Mouse (Mus musculus): ENCODE measurements around the gene Ccdc88a. TPM values are rescaled to one million over a fixed set of nuclear protein-coding genes. Genes with fewer than 3 reads are reported as not detected.
"Not testable (repeated sequence)": the region's sequence is repeated elsewhere in the genome, so short reads cannot be mapped to it uniquely, and the experiment has no call there.

Gene Ccdc88a
- total RNA-seq, 4 experiments from 2014 or later = 1.4 to 2.9 (median 1.5) TPM

DNA sequence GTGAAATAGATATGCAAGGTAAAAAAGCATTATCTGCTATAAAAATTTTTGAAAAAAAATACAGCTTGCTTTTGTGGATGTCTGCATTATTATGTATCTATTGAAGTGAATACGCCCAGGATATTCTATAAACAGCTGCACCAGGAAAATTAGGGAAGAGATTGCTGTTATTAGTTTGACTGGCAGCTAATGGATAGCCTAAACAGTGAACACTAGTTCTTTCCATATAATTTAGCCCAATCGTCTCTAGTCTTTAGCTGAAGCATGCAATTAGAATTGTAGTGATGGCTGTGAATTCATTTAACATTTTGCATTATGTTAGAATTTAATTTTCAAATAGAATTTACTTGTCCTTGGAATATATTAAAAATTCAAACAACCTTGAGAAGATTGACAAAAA, 75.3 kb downstream of the Ccdc88a start:
- DNase-seq (ENCODE audit: low spot score in 2 of 2) = no peak

DNA sequence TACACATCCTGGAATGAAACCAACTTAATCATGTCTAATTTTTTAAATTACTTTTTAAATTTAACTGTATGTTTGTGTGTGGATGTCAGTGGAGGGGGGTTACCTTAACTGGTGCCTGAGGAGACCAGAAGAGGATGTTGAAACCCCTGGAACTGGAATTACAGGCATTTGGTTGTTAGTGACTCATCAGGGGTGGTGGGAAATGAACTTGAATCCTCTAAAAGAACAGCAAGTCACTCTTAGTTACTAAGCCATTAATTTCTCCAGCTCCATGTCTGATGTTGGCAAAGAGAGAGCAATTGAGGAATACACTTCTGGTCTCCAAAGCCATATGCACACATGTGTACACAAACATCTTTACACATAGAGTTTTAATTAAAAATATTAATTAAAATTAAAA, 101.2 kb downstream of the Ccdc88a start:
- no peak for DNase-seq (ENCODE audit: low spot score in 2 of 2)

DNA sequence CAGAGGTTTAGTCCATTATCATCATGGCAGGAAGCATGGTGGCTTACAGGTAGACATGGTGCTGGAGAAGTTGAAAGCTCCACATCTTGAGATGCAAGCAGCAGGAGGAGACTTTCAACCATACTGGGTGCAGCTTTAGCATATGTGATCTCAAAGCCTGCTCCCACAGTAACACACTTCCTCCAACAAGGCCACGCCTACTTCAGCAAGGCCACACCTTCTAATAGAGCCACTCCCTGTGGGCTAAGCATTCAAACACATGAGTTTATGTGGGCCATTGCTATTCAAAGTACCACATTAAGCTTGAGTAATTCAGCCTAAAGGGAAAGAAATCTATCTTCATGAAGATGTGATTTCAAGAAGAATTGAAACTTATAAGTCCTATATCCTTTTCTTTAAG, 119.7 kb downstream of the Ccdc88a start:
- no peak for DNase-seq (ENCODE audit: low spot score in 2 of 2)

- no peak for DNase-seq (ENCODE audit: low spot score in 2 of 2)
Observed at GRCm38 (mm10) chr11:29496962-29497361, 123.5 kb downstream of the Ccdc88a start.

- no peak for DNase-seq (ENCODE audit: low spot score in 2 of 2)
Observed at GRCm38 (mm10) chr11:29503948-29504893, 130.8 kb downstream of the Ccdc88a start.

- DNase-seq (ENCODE audit: low spot score in 2 of 2) = no peak
Observed at GRCm38 (mm10) chr11:29504899-29505625, 131.6 kb downstream of the Ccdc88a start.

GRCm38 (mm10) chr11:29509421-29509820, 136.0 kb downstream of the Ccdc88a start:
- DNase-seq (ENCODE audit: low spot score in 2 of 2) = no peak

DNA sequence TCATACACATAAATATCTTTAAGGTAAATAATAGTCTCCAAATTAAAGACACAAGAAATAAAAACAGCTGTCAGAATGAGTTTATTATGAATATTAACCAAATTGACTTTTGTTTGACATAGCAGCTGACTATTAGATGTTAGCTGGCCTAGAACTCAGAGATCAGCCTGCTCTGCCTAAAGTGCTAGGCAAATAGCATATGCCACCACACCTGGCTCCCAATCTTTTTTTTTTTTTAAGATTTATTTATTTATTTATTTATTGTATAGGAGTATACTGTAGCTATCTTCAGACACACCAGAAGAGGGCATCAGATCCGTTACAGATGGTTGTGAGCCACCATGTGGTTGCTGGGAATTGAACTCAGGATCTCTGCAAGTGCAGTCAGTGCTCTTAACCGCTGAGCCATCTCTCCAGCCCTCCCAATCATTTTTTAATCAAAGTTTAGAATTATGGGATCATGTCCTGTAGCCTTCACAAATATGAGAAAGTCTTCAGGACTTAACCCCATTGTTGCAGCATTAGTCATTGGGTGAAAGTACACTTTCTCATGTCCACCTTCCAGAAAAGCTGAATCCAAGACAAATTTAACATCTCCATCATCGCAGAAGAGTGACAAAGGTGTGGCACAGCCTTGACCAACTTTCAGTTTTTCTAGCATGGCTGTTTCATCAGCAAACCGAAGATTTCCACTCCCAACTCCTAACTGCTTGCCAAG, 139.5 kb downstream of the Ccdc88a start:
- DNase-seq (ENCODE audit: low spot score in 2 of 2) = no peak

DNA sequence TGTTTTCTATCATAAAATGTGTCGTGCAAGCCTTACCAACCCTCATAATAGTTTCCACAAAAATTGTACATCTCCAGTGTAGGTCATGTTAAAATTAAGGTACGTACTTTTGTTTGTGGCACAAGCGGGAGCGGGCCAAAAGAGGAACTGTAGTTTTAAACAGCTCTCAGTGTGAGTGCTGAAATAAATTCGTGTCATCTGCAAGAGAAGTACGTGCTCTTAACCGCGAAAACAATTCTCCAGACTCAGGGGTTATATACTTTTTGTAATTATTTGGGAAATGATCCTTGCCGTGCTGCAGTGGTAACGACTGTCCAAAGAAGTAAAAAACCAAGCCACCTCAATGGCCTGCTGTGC, 140.8 kb downstream of the Ccdc88a start:
- no peak for DNase-seq (ENCODE audit: low spot score in 2 of 2)

DNA sequence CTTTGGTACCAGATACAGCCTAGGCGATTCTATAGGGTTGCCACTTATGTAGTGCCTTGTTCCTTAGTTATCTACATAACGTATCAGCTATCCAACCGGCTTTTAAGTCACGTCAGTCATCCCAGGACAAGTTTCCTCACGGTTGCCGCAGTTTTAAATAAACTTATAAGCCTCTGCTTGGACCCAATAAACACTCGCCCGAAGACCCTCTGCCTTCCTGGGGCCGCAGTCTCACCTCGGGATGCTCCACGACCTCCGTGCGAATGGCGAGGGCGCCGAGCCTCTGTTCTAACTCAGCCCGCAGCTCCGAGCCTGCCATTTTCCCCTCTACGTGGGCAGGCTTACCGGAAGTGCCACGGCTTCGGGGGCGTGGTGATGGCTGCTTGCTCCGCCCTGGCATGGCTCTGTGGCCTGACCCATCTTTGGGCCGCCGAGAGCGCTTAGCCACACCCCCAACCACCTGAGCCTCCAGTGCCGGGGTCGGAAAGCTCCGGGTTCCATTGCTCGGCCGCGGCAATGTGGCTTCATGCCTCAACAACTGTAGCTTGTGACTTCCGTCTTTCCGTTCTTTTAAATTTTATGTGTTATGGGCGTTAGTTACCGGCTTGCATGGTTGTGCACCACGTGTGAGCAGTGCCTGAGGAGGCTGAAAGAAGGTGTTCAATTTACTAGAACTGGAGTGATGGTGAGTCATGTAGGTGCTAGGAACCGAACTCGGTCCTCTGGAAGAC, 141.4 kb downstream of the Ccdc88a start, which contains the start of gene Prorsd1:
Gene Prorsd1, minus strand, starts transcription at position 352 of the 731 bp plus-strand sequence.
- peak; percentile 83 to 85 for DNase-seq (ENCODE audit: low spot score in 2 of 2)

GRCm38 (mm10) chr11:29525988-29526794, 152.7 kb downstream of the Ccdc88a start, which contains the start of gene Mtif2:
Mtif2 (plus strand) TSS chr11:29526408.
- peak; percentile 40 to 50 for DNase-seq (ENCODE audit: low spot score in 2 of 2)

GRCm38 (mm10) chr11:29538201-29538600, 164.7 kb downstream of the Ccdc88a start:
- no peak for DNase-seq (ENCODE audit: low spot score in 2 of 2)

DNA sequence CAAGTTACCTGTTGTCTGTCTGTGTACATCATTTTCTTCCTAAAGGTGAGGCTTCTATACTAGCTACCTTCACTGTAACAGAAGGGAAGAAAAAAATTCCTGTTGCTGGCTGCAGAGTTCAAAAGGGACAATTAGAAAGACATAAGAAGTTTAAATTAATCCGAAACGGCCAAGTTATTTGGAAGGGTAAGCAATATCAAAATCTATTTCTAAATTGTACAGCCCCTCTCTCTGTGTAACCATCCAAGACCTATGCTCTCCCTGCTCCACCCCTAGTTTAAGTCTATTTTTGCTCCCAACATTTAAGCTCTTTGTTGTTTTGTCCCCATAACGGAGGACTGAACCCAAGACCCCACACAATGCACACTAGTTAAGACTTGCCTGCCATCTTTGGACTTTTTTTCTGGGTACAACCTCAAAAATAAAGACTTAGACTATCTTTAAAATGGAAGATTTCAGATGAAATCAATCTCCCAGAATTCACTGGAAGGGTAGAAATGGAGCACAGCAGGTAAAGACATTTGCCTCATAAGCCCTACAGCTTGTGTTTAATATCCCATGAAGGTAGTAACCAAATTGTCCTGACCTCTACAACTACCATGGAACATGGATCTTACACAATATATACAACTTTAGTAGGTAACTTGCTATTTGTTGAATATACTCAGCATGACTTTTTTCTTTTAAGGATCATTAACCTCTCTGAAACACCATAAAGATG, 170.9 kb downstream of the Ccdc88a start:
- DNase-seq (ENCODE audit: low spot score in 2 of 2) = no peak

DNA sequence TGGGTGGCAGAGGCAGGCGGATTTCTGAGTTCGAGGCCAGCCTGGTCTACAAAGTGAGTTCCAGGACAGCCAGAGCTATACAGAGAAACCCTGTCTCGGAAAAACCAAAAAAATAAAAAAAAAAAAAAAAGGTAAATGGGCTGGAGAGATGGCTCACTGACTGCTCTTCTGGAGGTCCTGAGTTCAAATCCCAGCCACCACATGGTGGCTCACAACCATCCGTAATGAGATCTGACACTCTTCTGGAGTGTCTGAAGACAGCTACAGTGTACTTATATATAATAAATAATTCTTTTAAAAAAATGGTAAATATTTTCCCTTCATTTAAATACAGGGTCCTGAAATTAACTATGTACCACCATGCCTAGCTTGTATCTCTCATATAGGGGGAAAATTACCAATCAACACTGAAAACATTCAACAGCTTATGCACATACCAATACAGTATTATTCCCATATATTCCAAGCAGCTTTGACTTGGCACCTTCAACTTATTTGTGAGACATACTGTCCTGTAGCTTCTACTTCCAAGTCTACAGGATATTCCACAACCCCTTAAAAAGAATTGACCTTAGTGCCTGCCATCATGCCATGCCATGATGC, 171.8 kb downstream of the Ccdc88a start:
- DNase-seq (ENCODE audit: low spot score in 2 of 2) = not testable (repeated sequence)

GRCm38 (mm10) chr11:29546297-29546696, 172.8 kb downstream of the Ccdc88a start:
- DNase-seq (ENCODE audit: low spot score in 2 of 2) = not testable (repeated sequence)

GRCm38 (mm10) chr11:29546762-29547161, 173.3 kb downstream of the Ccdc88a start:
- DNase-seq (ENCODE audit: low spot score in 2 of 2) = no peak

- no peak for DNase-seq (ENCODE audit: low spot score in 2 of 2)
Observed at GRCm38 (mm10) chr11:29547249-29547751, 173.8 kb downstream of the Ccdc88a start.

DNA sequence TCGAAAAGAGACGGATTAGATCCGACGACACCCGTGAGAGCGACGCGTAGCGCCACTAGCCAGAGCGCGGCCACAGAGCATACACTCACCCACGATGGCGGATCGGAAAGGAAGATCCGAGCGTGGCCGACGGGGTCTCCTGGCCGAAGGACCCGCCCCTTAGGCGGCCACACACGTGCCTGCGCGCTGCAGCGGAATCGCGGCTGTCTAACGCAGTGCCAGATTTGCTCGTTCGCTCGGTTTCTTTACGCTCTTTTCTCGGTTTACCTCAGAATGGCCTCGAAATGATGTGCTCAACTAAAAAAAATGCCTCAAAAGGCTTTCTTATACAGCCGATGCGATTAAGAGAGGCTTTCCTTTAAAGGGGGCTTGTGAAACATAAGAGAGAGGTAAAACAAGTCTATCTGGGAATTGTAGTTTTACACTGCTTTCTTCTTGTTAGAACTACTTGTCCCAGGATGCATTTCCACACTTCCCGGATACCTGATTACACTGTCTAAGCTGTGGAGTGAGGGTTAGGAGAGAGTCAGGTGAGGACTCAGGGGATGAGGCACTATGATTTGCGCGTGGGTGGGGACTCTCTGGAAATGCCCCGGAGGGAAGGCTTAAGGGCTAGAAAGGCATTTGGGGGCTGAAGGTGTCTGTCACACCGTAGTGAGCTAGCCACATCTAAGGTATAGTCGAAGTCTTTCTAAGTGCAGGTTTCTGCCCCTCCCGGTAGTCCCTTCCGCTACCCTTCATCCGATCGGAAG, 174.5 kb downstream of the Ccdc88a start, which contains the start of the genes Clhc1 and Rps27a:
Gene Clhc1, plus strand, starts transcription at position 199 of the 752 bp plus-strand sequence.
Gene Rps27a, minus strand, starts transcription at position 358 of the 752 bp plus-strand sequence.
- DNase-seq (ENCODE audit: low spot score in 2 of 2) = peak; percentile 84 to 89
